Mouse (Mus musculus): ENCODE results near the gene Ptpn11.

The Ptpn11 gene

GRCm38 (mm10) chr5:121125563-121125962 is 65.6 kb downstream of the Ptpn11 start:
- no peak for DNase-seq (ENCODE audit: low spot score)

DNA sequence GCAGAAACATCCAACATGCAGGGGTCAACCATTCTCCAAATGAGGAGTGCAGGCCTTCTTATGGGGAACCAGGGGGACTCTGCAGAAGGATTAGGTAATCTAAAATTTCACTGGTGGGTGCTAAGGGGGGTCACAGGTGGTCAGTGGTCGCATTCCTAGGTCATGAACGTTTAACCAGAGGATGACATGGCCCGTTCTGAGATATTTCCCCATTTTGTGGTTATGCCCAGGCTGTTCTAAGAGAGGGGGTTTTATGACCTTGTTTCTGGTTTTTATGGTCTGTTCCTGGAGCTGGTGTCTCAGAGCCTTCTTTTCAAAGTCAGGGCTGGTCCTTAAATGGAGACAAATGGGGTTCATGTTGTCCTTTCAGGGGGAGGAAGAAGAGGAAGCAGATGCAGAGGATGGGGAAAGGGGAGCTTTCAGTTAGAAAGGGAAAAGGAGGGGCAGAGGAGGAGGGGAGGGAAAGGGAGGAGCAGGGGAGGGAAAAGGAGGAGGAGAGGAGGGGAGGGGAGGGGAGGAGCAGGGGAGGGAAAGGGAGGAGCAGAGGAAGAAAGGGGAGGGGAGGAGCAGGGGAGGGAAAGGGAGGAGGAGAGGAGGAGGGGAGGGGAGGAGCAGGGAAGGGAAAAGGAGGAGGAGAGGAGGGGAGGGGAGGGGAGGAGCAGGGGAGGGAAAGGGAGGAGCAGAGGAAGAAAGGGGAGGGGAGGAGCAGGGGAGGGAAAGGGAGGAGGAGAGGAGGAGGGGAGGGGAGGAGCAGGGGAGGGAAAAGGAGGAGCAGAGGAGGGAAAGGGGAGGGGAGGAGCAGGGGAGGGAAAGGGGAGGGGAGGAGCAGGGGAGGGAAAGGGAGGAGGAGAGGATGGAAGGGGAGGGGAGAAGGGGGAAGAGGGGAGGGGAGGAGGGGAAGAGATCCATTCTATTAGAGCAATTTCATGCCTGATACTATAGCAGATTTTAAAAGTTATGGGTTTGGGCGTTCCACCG is 66.7 kb downstream of the Ptpn11 start:
- no peak for DNase-seq (ENCODE audit: low spot score)

DNA sequence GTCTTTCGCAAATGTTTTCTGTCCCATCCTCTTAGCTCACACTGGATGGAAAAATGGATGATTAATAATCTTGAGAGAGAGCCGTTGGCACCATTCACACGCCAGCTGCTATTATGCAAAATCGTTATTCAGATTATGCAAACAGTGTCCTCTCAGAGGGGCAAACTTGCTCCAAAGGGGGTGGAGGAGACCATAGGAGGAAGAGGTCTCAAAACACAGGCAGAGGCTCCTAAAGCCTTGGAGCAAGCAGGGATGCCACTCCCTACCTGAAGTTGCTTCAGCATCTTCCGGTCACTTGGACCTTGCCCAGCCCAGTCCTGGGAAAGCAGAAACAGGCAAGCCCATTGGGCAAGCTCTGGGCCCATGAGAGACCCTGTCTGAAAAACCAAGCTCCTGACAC is 67.8 kb downstream of the Ptpn11 start:
- DNase-seq (ENCODE audit: low spot score) = no peak

DNA sequence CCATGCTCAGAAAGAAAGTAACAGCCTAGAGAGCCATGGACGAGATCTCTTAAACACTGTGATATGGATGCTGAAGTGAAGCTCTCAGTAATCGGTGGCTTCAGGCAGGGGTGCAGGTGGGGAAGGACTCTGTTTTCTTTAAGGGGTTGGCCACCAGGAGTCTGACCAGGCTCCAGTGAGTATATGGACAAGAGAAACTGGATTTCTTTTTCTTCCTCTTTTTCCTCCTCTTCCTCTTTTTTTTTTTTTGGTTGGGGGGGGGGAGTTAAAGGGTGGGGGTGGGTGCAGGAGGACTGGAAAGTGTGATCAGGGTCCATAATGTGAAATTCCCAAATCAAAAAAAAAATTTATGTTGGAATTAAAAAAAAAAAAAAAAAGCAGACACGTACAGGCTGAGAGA is 68.6 kb downstream of the Ptpn11 start:
- no peak for DNase-seq (ENCODE audit: low spot score)

DNA sequence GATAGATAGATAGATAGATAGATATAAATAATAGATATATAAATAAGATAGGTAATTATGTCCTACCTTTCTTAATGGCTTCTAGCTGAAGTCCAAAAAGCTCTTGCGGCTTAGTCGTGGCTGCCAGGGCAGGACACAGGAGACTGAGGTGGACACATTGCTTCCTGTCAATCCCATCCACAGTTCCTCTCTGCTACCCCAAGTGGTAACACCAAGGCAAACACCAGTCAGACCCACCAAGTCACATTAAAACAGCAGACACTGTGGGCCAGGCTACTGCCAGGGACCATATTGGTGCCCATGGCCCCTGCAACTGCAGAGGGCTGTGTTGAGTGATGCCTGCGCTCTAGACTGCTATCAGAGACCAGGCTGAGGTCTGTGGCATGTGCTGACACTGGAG is 69.2 kb downstream of the Ptpn11 start:
- DNase-seq (ENCODE audit: low spot score) = no peak

GRCm38 (mm10) chr5:121119331-121120034 is 71.7 kb downstream of the Ptpn11 start:
- DNase-seq (ENCODE audit: low spot score) = peak; percentile 54

DNA sequence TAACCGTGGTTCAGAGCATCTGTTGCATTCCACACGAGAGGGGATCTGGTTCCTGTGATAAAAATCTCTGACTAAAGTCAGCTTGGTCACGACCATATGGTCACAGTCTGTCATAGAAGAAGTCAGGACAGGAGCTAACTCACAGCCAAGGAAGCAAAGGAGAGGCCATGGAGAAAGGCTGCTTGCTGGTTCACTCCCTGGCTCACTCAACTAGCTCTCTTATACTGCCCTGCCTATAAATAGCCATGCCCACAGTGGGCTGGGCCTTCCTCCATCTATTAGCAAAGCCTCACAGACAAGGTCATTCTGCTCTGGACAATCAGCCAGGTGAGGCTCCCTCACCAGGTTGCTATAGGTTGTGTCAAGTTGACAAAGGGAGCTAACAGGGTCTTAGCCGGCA is 72.9 kb downstream of the Ptpn11 start:
- DNase-seq (ENCODE audit: low spot score) = no peak

DNA sequence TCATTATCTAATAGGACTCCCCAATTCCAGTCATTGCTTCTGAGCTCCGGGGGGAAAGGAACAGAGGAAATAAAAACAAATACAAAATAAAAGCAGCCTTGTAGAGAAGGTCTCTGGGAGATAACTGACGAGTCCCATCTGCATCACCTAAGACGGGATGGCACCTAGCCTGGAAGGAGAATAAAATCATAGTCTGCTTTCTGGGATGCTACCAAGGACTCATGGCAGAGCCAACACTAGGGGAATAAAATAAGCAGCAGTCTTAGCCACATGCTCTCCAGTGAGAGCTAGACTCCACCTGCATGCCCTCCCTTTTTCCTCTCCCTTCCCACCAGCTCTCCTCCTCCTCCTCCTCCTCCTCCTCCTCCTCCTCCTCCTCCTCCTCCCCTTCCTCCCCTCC is 74.3 kb downstream of the Ptpn11 start:
- DNase-seq (ENCODE audit: low spot score) = no peak

DNA sequence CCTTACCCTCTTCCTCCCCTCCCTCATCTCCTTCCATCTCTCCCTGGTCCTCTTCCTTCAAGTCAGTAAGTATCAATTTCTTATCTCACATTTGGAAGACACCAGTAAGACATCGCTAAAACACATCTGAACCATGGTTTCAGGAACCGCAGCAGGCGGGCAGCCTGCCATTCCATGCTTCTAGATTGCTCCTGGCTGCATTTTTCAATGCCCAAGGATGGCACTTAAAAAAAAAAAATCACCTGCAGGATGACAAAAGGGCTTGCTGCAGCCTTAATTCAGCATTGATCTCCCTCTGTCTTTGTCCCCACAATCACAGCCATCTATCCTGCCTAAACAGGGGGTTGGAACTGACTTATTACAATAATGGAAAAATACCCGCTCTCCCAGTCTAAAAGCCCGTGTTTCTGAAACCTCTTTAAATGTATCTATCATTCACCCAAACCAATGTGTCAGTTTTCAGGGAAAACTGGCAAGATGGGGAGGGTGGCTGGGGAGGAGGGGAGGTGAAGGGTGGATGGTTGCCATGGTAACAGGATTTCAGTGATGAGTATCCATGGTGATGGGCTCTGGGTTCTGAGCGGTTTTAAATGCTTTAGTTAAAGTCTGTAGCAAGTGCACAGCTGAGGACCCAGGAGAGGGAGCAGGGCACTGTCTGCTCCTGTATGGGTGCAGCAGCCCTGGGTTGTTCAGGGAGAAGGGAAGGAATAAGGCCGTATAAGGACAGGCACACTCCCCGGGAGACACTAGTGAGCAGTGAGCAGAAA is 75.6 kb downstream of the Ptpn11 start:
- DNase-seq (ENCODE audit: low spot score) = peak; percentile 72

- no peak for DNase-seq (ENCODE audit: low spot score)
Measured at GRCm38 (mm10) chr5:121114151-121114550, 77.0 kb downstream of the Ptpn11 start.

GRCm38 (mm10) chr5:121112390-121112789 is 78.8 kb downstream of the Ptpn11 start:
- DNase-seq (ENCODE audit: low spot score) = no peak

DNA sequence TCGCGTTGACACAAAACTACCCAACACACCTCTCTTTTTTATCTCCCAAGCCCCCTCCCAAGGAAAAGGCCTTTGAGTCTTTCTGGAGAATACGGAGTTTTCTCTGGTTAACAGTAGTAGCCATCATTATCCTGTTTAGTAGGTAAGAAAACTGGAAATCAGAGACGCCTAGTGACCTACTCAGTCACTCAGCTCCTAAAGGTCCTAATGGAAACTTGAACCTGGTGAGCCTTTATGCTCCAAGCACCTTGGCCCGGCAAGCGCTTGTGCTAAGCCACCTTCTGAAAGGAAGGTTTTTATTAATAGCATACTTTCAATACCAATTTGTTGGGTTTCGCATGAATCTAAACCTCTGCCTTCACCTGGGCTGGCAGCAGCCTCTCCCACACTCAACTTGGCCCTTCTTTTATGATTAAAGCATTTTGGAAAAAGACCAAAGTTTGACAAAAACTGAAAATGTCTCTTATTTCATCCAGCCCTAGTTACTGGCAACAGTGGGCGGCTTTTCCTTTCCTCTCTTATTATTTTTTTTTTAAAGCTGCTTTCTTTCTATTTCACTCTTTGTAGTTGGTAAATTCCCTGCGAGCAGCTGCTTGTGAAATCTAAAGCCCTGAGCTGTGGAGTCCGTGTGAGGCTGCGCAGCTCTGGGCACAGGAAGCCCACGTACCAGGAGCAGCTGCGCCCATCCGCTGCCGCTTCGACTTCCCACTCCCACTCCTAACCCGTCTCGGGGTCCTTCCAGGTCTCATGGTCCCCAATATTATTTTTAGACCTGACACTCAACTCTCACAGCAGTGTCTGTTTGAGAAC is 79.9 kb downstream of the Ptpn11 start:
- DNase-seq (ENCODE audit: low spot score) = peak; percentile 59

DNA sequence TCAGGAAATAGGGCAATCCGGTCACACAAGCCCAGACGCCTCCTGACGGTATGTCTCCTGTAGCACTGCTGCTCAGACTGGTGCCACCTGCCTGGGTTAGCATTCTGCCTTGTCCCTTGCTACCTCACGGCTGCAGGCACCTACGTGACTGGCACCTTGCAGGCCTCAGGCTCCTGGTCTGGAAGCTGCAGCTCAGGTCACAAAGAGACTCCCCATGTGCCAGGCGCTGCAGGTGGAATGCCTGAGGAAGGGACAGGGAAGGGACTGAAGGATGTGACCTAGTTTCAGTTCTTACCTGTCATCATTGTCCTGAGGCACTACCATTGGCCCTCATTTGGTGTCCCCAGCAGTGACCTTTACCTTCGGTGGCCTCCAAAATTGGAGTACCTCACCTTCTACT is 82.0 kb downstream of the Ptpn11 start:
- DNase-seq (ENCODE audit: low spot score) = no peak

DNA sequence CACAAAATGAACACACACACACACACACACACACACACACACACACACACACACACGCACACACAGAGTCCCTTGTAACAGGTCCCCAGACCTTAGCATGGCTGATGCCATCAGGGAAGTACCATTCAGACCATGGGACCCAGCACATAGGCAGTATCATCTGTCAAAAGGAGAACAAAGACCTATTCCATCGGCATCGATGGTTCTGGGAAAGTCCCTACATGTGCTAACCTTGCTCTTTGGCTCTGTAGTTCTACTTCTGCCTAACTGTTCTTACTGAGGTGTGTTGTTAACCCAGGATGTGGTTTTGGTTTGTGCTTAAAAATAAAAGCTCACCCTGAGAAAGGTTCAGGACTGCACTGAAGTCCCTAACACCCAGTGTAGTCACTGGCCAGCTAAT is 84.3 kb downstream of the Ptpn11 start:
- no peak for DNase-seq (ENCODE audit: low spot score)

DNA sequence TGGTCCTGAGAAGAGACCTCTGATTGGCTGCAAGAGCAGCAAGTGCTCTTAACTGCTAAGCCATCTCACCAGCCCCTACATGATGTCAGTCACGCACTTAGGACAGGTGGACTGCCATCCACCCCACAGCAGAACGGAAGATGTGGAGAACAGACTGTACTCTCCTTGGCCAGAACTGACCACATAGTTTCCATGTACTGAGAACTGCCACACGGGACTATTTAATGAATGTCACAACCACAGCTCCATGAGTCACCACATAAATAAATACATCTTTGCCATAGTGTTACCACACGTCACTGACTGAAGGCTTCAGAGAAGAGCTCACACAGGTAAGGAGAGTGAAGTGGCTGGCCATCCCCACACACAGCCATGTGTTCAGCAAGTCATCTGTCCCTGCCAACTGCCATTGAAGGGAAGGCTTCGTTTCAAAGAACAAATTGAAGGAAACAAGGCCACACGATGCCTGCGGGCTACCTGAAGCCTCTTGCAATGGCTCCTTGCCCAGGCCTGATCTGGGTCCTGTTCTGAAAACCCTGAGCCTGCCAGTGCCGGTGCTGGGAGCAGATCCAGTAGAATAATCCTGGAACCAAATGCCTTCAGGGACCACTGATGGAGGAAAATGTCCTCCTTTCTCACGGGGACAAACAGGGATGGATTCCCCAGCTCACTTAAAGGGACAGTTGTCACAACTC is 90.2 kb downstream of the Ptpn11 start:
- DNase-seq (ENCODE audit: low spot score) = no peak

GRCm38 (mm10) chr5:121100095-121100494 is 91.1 kb downstream of the Ptpn11 start:
- DNase-seq (ENCODE audit: low spot score) = no peak

DNA sequence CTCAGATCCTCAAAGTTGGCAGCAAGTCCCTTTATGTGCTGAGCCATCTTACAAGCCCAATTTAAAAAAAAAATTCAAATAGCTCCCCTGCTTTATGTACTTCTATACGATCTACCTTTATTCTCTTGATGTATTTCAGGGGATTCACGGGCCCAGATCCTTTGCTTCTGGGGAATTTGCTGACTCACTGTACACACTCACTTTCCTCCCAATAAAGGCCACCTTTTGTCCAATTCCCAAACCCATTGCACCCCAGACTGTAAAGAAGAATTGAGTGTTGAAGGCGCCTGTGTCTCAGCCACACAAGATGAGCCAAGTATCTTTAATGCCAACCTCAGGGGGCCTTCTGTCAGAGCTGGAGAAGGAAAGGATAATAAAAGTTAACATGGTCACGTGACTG is 93.2 kb downstream of the Ptpn11 start:
- no peak for DNase-seq (ENCODE audit: low spot score)

DNA sequence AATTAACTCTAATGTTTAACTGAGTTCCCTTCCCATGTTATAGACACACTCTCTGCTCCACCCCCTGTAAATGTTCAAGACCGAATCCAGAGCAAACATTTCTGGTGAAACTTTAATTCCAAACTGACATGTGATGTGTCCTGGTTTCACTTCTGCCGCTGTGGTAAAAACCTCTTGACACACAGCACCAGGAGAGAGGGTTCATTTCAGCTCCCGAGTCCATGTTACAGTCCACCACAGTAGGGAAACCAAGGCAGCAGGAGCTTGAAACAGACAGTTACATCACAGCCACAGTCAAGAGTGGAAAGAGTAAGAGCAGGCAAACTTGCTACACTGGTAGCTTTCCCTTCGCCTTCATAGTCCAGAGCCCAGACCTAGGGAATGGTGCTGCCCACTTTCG is 94.5 kb downstream of the Ptpn11 start:
- DNase-seq (ENCODE audit: low spot score) = no peak

GRCm38 (mm10) chr5:121093281-121093680 is 97.9 kb downstream of the Ptpn11 start:
- no peak for DNase-seq (ENCODE audit: low spot score)

GRCm38 (mm10) chr5:121089660-121090059 is 101.5 kb downstream of the Ptpn11 start:
- DNase-seq (ENCODE audit: low spot score) = no peak

- DNase-seq (ENCODE audit: low spot score) = no peak
Measured at GRCm38 (mm10) chr5:121087733-121088132, 103.5 kb downstream of the Ptpn11 start.
